Comparison of ENCODE assay signal across 9 mouse cellular contexts in the genomic region with DNA sequence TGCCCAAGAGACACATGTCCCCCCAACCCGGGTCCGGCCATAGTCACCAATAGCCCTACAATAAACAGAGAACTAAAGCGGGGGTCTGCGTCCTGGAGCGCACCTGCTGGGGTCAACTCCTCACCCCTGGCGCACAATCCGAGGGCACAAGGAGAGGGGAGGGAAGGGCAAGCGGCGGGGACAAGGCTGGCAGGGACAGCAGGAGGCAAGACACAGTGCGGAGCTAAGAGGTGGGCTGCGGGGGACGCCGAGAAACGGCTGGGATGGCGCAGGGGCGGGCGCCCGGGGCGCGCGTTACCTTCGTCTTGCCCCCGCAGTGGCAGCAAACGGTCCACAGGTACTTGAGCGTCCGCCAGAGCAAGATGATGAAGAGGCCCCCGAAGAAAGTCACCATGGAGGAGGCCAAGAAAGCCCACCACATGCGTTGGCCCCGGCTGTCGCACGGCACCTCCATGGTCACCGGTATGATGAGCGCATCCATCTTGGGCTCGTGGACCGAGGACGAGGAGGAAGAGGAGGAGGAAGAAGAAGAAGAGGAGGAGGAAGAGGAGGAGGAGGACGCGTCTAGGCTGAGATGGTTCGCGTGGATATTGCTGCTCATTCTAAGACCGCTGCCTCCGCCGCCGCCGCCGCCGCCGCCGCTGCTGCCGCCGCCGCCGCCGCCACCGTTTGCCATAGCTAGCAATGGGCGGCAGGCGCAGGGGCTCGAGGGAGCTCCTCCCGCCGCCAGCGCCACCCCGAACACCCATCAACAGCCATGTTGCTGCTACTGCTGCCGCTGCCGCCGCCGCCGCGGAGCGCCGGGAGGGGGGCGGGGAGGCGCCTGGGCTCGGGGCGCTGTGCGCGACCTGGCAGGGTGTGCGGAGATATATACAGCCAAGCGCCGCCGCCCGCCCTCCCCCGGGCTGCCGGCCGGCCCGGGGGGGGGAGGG. TPM values are rescaled to one million over a fixed set of nuclear protein-coding genes. Genes with fewer than 3 reads are reported as not detected.
DNase-seq lines count a peak whose midpoint lies in the region; ATAC-seq and TF ChIP-seq lines count a peak whose summit lies in the region.
"Had no signal": no experiment of that assay in that cellular context is flagged by ENCODE, and none has a peak within 500 bp of the region (broad histone marks: within the 10 kb centered on the region; RNA-seq: fewer than 3 reads in every experiment).

No protein-coding gene starts in this region.

- no peak for TF ChIP-seq CTCF in cerebellum, adult 2 months (IDR thresholded peaks at IDR 0.05; ENCODE audit: borderline replicate concordance, insufficient read depth, low read depth, low read length)
- TF ChIP-seq CTCF in intestine, postnatal 0 days (IDR thresholded peaks at IDR 0.05; ENCODE audit: low read depth): no peak; the same call in 1 of the 2 replicates

- H3K4me3 ChIP-seq in cerebellum, adult 2 months (replicated peaks; ENCODE audit: insufficient read depth, low read depth, low read length): peak overlapping the region; percentile 74
- H3K4me3 ChIP-seq in intestine, postnatal 0 days (ENCODE audit: low read depth, low read length): peak overlapping the region; percentile 64
- H3K4me3 ChIP-seq in midbrain, embryonic 14.5 days (replicated peaks; ENCODE audit: low read depth, low read length): peak overlapping the region; percentile 81
- peak overlapping the region; percentile 60 for H3K4me3 ChIP-seq in stomach, embryonic 16.5 days (replicated peaks; ENCODE audit: low read length)

- H3K4me2 ChIP-seq in intestine, postnatal 0 days (replicated peaks; ENCODE audit: low read depth): peak overlapping the region; percentile 90
- H3K4me2 ChIP-seq in midbrain, embryonic 14.5 days (ENCODE audit: low read length): peak overlapping the region; percentile 78
- H3K4me2 ChIP-seq in stomach, embryonic 16.5 days (ENCODE audit: low read depth, low read length): peak overlapping the region; percentile 89

- H3K27ac ChIP-seq in cerebellum, adult 2 months (ENCODE audit: insufficient read depth, low read length): no peak overlapping the region
- peak overlapping the region; percentile 46; the same call in 1 of the 2 replicates for H3K27ac ChIP-seq in intestine, postnatal 0 days (ENCODE audit: low read depth, low read length)
- peak overlapping the region; percentile 92 for H3K27ac ChIP-seq in midbrain, embryonic 14.5 days (replicated peaks; ENCODE audit: low read depth, low read length)
- H3K27ac ChIP-seq in stomach, embryonic 16.5 days (ENCODE audit: low read length): peak overlapping the region; percentile 42; the same call in 1 of the 2 replicates

- no peaks in the 10 kb centered on the region for H3K9me3 ChIP-seq in intestine, postnatal 0 days (ENCODE audit: control insufficient read depth)
- H3K9me3 ChIP-seq in midbrain, embryonic 14.5 days (ENCODE audit: control insufficient read depth, low read length): no peaks in the 10 kb centered on the region
- H3K9me3 ChIP-seq in stomach, embryonic 16.5 days (replicated peaks; ENCODE audit: control insufficient read depth, low read length): no peaks in the 10 kb centered on the region

- no peaks in the 10 kb centered on the region for H3K36me3 ChIP-seq in intestine, postnatal 0 days (ENCODE audit: control insufficient read depth, insufficient read depth)
- H3K36me3 ChIP-seq in midbrain, embryonic 14.5 days (ENCODE audit: control insufficient read depth, insufficient read depth, low read length): no peaks in the 10 kb centered on the region
- H3K36me3 ChIP-seq in stomach, embryonic 16.5 days (ENCODE audit: control insufficient read depth, insufficient read depth, low read length): no peaks in the 10 kb centered on the region

- H3K9ac ChIP-seq in intestine, postnatal 0 days (ENCODE audit: low read depth, low read length): peak overlapping the region; percentile 37; the same call in 1 of the 2 replicates
- H3K9ac ChIP-seq in midbrain, embryonic 14.5 days (replicated peaks; ENCODE audit: low read length): peak overlapping the region; percentile 91
- H3K9ac ChIP-seq in stomach, embryonic 16.5 days (ENCODE audit: low read length): peak overlapping the region; percentile 77

- WGBS in cerebellum, adult 2 months: 1% methylated on average over 76 of the region's 85 CpGs
- WGBS in intestine, postnatal 0 days: under 1% methylated on average over 63 of the region's 85 CpGs
- 1% methylated on average over 64 of the region's 85 CpGs for WGBS in midbrain, embryonic 14.5 days
- WGBS in stomach, embryonic 16.5 days: 1% methylated on average over 77 of the region's 85 CpGs

- peaks cover 4% of the 10 kb centered on the region; the same call in 1 of the 2 replicates for H3K4me1 ChIP-seq in cerebellum, adult 2 months (ENCODE audit: control insufficient read depth, insufficient read depth, low read length)
- no peaks in the 10 kb centered on the region for H3K4me1 ChIP-seq in intestine, postnatal 0 days (replicated peaks; ENCODE audit: control insufficient read depth, insufficient read depth, low read length)
- peaks cover 18% of the 10 kb centered on the region for H3K4me1 ChIP-seq in midbrain, embryonic 14.5 days (ENCODE audit: control insufficient read depth, insufficient read depth, low read length)
- 0 out of 2 replicates have a peak, but pooled peaks cover 2% of the 10 kb centered on the region for H3K4me1 ChIP-seq in stomach, embryonic 16.5 days (ENCODE audit: control insufficient read depth, insufficient read depth, low read length)

- intact Hi-C loops in left cerebral cortex, postnatal 36 days (cut with DNase I): loop anchor here (2.0 to 5.0 kb wide), 4 partner anchors 116 to 421 kb away; no protein-coding TSS in a partner anchor

- DNase-seq in ZHBTc4 (ENCODE audit: low read depth, low spot score) (peak; percentile 69), adipocyte (ENCODE audit: low spot score) (no peak)
- peak; percentile 40 to 46 for DNase-seq in cerebellum, adult 2 months
- DNase-seq in frontal cortex, postnatal 10 days (ENCODE audit: low spot score in 2 of 2): peak; percentile 69 to 70
- peak; percentile 62 to 82 for DNase-seq in left cerebral cortex, postnatal 36 days (ENCODE audit: low spot score in 2 of 2)
- peak; percentile 83 for DNase-seq in midbrain, embryonic 14.5 days

- H3K27me3 ChIP-seq in cerebellum, adult 2 months (ENCODE audit: control insufficient read depth, insufficient read depth, low read length): peaks cover 3% of the 10 kb centered on the region; the same call in 1 of the 2 replicates
- H3K27me3 ChIP-seq in intestine, postnatal 0 days (replicated peaks; ENCODE audit: control insufficient read depth, insufficient read depth, low read length): peaks cover 49% of the 10 kb centered on the region
- H3K27me3 ChIP-seq in midbrain, embryonic 14.5 days (ENCODE audit: control insufficient read depth, insufficient read depth, low read length): peaks cover 34% of the 10 kb centered on the region
- H3K27me3 ChIP-seq in stomach, embryonic 16.5 days (ENCODE audit: control insufficient read depth, insufficient read depth, low read length): peaks cover 57% of the 10 kb centered on the region

- no peak for ATAC-seq in intestine, postnatal 0 days
- peak; percentile 44 for ATAC-seq in midbrain, embryonic 14.5 days (ENCODE audit: low FRiP score, low TSS enrichment)
- ATAC-seq in stomach, embryonic 16.5 days (ENCODE audit: insufficient read depth, low FRiP score): peak; percentile 39; the same call in 1 of the 2 replicates

- no peak for TF ChIP-seq POLR2A in cerebellum, adult 2 months (IDR thresholded peaks at IDR 0.05; ENCODE audit: borderline replicate concordance, insufficient read depth, low read length)

RNA-seq across cellular contexts. Expression of a gene that starts 10.6 kb away (rescaled TPM):
- polyA plus RNA-seq in cerebellum, adult 2 months (2012; rRNA removed): 40.4 and 45.6 TPM in 2 replicates
- 6.7 and 8.9 TPM in 2 replicates for polyA plus RNA-seq in intestine, postnatal 0 days (2015; fragmentation: Nextera tagmentation; extraction: Ambion mirVana)
- total RNA-seq in left cerebral cortex, postnatal 36 days (2021): 100 to 1,000 TPM; 177 to 194 TPM
- 17.8 and 18.3 TPM in 2 replicates for polyA plus RNA-seq in midbrain, embryonic 14.5 days (2014; fragmentation: Nextera tagmentation; extraction: Ambion mirVana)
- polyA plus RNA-seq in stomach, embryonic 16.5 days (2015; fragmentation: Nextera tagmentation; extraction: Ambion mirVana): 11.9 and 13.4 TPM in 2 replicates
- total RNA-seq: common myeloid progenitor, adult 5-6 weeks had no signal

Comparison
In these comparisons a context has a peak if more than half of its experiments do, and no peak if none do; other contexts are left out.
1. H3K9ac ChIP-seq: peak in every context shown above with its lines; median percentile 91 in midbrain, embryonic 14.5 days; 77 in stomach, embryonic 16.5 days; 37 in intestine, postnatal 0 days.